Mouse (Mus musculus) megakaryocyte progenitor cell, adult 5-6 weeks (primary cell): ENCODE data around the gene Tmem216. TPM values are rescaled to one million over a fixed set of nuclear protein-coding genes. Genes with fewer than 3 reads are reported as not detected.
A peak's percentile ranks its signal among the peaks of the same experiment; 100 is the strongest.

Experiments
- ATAC-seq: replicated peaks from 2 replicates; pipeline ENCODE4 v1.8.0; 2016; ENCODE audit warnings: mild to moderate bottlenecking, moderate TSS enrichment, inconsistent platforms; ENCODE audit not compliant: poor library complexity
- total RNA-seq, 2 experiments: library from RNA; stranded (forward) in 1 of 2; stranded (reverse) in 1 of 2; fragments of 157-497, 149-512 nt in 1 of 2; fragments of 200-1000 nt in 1 of 2; gene quantifications; 2 replicates each; pipeline versions ENCODE4 v1.2.3 to v1.2.4; 2015 to 2017

Tmem216 gene
- total RNA-seq (2015) (42.9 and 50.8 TPM in 2 replicates), total RNA-seq (2017) (25.3 and 28.7 TPM in 2 replicates)

DNA sequence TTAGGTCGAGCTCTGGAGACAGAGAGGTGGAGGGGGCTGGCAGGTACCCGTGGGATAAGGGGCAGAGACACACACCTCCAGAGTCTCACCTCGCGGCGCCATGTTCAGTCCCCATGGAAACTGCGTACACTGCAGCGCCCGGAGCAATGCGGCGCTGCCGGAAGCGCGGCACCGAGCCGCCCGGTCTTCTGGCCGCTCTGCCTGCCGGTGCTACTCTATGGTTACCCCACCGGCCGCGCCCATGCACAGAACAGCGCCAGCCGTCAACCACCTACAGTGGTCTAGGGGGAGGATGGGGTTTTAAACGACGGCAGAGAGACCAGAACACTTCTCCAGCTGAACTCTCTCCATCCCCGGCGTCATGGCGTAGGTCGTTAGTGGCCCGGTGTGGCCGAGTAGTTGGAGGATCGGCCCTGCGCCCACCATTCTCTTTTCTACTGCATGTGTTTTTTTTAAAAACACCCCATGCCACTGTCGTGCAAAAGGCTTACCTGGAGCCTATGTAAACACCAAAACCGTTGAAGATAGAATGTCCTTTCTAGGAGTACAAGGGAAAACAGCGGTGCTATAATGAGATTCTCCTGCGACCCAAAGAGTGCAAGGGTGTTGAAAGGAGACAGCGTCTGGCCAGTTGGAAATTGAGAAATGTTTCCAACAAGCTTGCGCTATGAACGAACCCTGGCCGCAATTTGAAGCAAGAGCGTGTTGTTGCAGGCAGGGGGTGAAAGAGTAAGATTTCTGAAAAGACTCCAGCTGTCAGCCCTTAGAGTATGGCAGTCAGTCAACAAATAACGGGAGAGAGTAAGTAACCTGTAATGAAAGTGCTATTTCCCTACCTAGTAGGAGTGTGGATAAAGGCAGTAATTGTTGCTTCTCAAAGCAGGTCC is at the start of gene Tmem216:
Tmem216 (minus strand) TSS at position 615 of the 887 bp plus-strand sequence.
- peak; percentile 97 for ATAC-seq

DNA sequence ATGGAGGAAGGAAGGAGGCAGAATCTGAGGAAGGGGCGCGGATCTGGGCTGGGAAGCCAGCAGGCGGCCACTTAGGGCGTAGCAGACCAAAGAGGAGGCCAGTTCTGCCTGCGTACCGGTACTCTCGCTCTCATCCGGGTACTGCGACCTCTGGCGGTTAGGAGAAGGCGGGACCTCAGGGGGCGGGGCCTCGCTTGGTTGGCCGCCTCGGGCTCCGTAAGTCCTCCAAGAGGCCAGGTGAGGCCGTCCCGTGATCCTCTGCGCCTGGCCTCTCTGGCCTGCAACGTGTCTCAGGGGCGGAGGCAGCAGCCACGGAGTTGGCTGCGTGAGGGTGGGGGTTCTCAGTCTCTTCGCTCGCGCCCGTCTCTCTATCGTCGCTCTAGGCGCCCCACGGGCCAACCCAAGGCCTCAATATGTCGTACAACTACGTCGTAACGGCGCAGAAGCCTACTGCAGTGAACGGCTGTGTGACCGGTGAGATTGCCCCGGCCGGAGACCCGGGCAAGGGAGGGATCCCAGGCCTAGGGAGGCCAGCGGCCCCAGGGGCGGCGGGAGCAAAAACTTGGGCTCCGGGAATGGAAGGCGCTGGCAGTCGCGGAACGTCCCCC is 49.4 kb upstream of the Tmem216 start, which contains the start of the genes Ddb1 and Tkfc:
Ddb1 (plus strand) TSS at position 35 of the 608 bp plus-strand sequence.
Tkfc (minus strand) TSS at position 362 of the 608 bp plus-strand sequence.
- ATAC-seq: peak; percentile 92

DNA sequence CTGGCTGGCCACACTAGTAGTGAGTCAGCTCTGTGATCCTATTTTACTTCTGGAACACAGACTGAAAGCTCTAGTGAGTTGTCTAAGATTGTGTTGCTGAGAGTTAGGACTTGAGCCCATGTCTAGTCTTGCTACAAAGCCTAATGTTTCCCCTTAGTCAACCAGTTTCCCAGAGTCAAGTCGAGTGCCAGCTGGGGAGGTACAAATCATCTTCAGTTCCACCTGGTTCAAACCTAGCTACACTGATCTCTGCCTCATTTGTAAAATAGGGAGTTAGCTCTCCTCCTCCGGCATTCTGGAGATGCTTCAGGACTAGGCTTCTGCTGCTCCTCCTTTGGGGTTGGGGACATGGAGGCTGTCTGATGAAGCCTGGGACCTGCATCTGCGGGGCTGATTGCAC is 48.5 kb upstream of the Tmem216 start:
- no peak for ATAC-seq

DNA sequence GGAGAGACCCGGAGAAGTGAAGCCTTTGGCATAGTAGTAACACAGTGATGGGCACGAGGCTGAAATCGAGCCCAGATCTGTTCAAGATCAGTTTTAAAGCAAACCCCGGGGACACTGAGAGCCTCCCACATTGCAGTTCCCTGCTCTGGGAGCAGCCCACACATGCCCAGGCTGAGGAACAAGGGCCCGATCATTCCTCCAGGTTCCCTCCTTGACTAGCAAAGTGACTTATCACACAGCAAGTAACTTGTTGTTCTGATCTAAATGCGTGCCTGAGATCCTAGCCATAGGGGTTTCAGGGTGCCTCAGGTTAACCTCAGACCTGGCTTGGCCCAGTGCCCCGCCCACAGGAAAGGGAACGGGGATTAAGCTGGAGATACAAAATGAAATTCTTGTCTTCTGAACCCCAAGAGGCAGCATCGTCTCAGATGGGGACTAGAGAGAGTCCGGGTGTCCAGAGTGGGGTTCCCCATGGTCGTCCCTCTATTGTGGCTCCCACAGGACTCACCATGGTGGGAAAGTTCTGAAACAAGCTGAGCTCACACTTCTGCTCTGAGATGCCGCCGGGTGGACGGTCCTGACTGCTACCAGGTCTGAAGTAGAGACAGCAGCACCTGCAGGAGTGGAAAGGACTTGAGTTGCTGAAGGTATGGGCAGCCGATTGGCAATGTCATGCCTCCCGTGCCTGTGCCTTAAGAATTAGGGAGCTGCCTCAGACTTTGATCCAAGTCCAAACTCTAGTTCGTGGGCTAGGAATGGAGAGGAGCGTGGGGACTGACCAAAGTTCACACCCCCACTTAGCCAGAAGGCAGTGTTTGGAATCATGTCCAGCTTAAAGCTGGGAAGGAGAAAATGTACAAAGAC is 47.9 kb upstream of the Tmem216 start:
- no peak for ATAC-seq

DNA sequence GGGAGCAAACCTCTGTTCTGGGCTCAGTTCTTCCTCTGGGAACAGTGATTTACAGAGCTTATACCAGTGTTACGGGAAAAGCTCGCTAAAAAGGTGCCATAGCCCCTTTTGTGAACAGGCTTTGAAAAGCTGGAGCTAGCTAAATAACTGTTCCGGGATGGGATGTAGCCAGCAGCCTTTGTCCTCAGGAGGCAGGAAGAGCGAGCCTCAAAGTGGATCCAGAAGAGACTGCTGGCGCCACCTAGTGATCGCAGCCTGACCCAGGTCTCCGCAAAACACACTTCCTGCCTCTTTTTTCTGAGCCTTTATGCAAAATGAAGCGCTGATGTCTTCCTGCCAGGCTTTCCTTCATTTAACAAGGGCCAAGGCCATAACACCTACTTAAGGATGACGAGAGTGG is 46.7 kb upstream of the Tmem216 start:
- peak; percentile 59 for ATAC-seq

DNA sequence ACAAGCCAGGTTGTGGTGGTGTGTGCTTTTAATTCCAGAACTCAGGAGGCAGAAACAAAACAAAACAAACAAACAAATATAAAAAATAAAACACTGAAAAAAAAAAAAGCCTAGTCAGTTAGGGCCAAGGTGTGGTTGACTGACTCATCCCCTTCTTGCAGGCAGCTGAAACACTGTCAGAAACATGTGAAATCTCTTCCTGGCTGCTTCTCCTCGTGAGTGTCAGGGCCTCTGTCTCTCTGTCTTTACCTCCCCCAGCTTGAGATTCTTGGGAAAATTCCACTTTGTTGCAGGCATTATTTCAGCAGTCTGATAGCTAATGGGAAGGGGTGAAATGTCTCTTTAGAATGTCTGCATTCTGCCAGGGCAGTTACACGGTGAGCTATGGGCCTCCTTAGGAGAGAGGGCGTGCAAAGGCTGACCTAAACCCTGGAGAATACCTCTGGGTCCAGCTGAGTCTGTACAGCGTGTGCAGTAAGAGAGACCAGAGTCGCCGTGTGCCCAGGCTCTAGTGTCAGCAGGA is 46.3 kb upstream of the Tmem216 start:
- ATAC-seq: 0 out of 2 replicates have a peak, but pooled peaks have one; percentile 1

DNA sequence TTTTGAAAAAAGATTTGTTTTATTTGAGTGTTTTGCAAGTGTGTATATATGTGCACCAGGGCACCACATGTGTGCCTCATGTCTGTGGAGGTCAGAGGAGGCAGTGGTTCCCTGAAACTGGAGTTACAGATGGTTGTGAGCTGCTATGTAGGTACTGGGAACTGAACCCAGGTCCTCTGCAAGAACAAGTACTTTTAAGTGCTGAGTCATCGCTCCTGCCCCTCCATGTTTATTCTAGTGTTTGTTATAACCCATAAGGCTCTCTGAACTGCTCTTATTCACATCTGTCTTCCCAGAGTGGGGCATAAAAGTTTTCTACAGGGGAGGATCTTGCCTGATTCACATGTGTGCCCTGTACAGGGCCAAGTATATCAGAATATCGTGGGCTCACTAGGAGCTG is 43.6 kb upstream of the Tmem216 start:
- ATAC-seq: no peak

DNA sequence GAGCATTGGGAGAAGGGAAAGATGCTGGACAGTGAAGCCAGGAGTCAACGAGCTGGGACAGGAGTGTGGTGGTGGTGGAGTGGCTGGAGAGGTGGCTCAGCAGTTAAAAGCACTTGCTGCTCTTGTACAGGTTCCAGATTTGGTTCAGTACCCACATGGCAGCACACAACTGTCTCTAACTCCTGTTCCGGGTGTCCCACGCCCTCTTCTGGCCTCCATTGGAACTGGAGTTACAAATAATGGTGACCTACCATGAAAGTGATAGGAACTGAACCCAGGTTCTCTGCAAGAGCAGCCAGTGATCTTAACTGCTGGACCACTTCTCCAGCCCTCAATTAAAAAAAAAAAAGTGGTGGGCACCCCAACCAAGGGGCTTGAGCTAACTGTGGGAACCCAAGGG is 42.1 kb upstream of the Tmem216 start:
- peak; percentile 71 for ATAC-seq

DNA sequence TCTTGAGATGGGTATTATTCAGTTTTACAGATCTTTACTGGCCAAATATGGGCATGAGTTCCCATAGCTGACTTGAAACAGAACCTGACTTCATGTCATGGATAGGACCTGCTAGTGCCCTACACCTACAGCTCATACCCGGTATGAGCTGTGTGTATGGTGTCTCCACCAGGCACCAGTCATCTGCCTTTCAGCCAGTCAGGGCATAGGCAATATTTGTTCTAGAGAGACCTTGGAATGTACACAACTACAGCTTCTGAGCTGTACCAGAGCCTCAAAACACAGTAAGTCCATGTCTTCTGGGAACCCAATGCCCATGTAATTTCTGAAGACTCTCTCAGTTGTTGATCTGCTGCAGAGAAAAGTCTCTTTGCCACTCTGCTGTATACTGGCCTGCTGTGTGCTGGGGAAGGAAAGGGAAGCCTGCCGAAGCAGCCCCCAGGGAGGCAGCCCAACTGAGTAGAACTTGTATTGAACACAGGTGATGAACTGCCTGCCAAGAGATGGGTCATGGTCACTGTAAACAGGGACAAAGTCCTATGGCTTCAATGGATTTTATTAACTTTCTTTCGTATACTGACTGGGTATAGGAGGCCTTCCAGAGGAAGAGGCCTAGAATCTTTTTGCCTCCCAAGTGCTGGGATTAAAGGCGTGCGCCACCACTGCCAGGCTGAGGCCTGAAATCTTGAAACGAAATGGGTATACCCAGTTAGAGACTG is 35.8 kb upstream of the Tmem216 start:
- ATAC-seq: no peak

DNA sequence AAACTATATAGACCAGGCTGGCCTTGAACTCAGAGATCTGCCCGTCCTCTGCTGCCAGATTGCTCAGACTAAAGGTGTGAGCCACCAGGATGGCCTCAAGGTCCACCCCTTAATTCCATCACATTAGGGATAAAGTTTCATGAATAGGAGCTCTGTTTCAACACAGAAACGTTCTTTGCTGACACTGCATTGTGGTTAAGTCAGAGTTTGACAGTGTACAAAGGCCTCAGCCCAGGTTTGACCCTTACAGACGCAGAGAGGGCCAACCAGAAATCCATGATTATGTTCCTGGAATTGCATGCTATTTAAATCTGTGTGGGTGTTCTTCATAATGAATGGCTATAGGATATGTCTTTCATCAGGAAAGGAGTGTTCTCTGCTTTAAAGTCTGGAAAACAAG is 34.3 kb upstream of the Tmem216 start:
- ATAC-seq: no peak

DNA sequence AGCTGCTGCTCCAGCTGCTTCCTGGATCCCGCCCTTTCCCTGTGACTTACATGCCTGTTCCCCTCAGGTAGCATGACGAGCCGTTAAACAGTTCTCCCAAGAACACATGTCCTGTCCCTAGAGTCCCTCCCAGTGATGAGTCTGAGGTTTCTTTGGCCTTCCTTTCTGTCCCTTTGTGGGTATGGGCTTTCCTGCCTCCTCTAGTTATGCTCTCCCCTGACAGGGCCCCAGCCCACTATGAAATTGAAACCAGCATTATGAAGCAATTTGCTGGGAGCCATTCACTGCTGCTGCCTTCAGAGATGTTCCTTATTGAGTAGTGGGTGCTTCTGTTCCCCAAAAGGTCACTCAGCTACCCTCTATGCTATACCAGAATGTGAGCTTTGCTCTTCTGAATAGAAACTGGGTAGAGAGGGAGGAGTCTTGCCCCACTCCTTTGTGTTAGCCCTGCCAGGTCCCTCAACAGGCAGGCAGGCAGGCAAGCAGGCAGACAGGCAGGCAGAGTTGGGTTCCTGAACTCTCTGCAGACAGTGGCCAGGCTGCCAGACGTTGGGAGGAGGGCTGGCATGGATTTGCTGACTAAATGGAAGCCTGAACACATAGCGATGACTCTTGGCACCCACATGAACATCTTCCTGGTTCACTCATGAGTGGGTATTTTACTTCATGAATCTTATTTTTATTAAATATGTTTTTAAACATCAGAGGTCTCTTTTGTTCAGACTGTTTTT is 33.3 kb upstream of the Tmem216 start:
- peak; percentile 87 for ATAC-seq

DNA sequence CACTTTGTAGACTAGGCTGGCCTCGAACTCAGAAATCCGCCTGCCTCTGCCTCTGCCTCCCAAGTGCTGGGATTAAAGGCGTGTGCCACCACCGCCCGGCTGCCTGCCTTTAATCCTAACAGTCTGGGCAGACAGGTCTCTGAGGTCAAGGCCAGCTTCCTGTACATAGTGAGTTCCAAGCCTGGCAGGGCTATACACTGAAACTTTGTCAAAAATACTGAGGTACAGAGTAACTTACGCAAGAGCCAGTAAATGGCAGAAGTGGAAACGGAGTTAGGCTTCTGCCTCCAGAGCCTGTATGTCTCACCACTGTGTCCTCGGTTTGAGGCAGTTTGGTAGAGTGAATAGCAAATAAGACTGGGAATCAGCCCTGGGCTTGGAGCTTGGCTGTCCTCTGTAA is 31.2 kb upstream of the Tmem216 start:
- ATAC-seq: peak; percentile 54

DNA sequence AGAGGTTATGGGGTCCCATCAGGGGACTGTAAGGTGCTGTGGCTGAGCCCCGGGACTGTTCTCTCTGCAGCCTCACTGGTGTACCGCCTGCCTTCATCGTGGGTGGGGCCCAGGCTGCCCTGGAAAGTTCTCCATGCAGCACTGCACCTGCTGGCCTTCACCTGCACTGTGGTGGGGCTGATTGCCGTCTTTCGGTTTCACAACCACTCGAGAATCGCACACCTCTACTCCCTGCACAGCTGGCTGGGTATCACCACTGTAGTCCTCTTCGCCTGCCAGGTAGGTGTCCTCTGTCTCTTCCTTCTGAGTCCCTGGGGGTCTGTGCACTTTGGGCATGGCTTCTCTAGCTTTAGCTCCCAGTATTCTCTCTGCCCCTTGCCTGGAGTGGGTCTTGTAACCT is 29.1 kb upstream of the Tmem216 start:
- ATAC-seq: no peak

DNA sequence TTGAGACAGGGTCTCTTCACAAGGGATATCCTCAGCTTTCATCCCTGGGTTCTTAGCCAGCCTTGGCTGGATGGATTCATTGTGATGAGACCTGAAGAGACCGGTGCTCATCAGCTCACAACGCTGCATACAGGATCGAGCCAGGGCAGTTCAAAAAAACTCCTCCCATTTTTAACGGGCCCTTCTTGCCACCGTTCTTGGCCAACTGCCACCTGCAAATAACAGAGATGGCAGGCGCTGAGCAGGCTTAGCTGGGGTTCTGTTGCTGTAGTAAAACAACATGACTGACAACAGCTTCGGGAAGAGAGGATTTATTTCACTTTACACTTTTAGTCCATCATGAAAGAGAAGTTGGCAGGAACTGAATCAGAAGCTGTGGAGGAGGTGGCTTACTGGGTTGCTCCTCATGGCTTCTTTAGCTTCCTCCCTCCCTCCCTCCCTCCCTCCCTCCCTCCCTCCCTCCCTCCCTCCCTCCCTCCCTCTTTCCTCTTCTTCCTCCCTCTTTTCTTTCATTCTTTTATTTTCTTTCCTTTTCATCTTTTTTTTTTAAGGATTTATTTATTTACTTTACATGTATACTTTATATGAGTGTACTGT is 27.6 kb upstream of the Tmem216 start:
- peak; percentile 53 for ATAC-seq

DNA sequence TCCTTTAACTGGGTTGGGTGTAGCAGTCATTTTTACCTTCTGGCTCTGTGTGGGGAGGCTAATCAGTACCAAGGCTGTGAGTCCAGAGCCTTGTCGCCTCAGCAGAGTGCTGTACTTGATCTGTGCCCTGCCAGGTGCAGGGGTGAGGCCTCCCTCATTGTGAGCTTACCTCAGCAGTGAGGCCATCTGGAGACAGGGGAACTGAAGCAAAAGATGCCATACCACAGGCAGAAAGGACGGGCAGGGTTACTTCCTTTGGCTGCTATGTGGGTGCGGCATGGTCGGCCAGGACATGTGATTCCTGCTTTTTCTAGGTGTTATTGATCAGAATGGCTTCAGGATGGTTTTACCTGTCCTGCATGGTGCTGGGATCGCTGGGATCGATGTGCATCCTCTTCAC is 25.9 kb upstream of the Tmem216 start:
- ATAC-seq: no peak; the same call in 1 of the 2 replicates

DNA sequence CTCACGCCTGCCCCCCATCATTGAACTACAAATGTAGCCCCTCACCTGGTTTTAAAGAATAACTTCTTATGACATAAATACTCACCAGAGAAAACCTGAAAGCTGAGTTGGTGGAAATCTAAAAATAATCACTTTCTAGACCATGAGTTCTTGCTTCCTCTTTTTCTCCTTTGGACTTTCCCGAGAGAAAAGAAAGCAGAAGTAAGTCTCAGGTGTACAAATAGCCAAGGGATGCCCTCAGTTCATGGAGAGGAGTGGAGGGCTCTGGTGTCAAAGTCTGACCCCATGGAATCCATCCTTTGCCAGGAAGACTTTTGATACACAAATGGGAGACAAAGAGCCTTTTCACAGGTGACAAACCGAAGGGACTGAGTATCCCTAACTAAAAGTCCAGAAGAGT is 24.7 kb upstream of the Tmem216 start:
- ATAC-seq: no peak; the same call in 1 of the 2 replicates

DNA sequence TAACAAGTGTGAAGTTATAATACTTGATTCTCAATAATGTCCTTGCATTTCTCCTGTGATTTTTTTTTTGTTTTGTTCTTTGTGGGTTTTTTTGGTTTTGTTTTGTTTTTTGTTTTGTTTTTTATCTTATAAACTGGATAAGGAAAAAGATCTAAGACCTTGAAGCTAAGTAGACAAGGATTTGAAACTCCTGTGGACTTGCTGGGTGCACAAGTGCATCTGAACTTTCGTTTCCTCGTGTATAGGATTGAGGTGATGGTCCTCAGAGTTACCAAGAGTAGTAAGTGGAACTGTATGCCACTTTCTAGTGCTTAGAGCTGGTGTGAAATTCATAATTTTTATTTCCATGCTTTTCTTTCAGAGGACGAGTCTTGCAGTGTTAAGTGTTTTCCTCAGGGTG is 24.1 kb upstream of the Tmem216 start:
- no peak for ATAC-seq

DNA sequence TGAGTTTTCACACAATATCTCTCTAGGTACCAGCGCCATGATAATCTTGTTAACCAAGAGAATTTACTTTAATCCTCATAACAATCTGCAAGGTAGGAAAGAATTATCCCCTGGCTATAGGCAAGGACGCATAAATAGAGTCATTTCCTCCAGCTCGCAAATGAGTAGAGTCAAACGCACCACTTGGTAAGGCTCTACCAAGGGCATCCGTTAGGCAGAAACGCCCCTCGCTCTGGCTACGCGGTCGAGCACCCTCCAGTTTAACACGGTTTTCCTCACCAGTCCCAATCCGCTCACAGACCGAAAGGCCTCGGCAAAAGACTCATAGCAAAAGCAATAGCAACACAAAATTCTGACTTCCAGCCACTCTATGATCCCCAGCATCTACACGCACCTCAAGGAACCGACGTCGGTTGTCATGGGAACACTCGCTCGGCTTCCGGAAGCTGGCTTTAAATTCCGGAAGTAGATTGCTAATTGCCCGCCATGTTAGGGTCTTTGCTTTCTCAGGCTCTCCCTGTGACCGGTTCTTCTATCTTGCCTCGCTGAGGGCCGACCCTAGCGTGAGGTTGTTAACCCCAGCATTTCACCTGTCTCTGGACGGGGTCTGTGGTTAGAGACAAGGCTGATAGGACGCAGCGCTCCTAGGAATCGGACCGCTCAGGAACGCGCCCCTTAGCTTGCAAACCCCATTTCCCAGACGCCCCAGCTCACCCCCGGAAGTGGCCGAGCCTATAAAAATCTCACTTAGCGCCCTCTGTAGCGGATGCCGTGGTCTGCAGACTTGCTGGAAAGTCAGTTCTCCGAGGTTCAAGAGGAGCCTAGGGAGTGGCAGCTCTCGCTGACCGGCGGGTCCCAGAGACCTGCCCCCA is 20.9 kb upstream of the Tmem216 start, which contains the start of the genes Cyb561a3 and Tmem138:
Cyb561a3 (plus strand) TSS at position 483 of the 872 bp plus-strand sequence.
Tmem138 (minus strand) TSS at position 673 of the 872 bp plus-strand sequence.
- peak; percentile 91 for ATAC-seq
